Mouse (Mus musculus) kidney, postnatal 10 days (tissue): Measurements from ENCODE around the gene Klf12.

Experiments used
- DNase-seq: peaks from one replicate; pipeline ENCODE4 v3.0.0; 2021; ENCODE audit warnings: mixed read lengths

Gene Klf12

GRCm38 (mm10) chr14:100284119-100284860, at the start of gene Klf12:
Gene Klf12 (minus strand): TSS chr14:100284679.
- DNase-seq, result peak; percentile 91

DNA sequence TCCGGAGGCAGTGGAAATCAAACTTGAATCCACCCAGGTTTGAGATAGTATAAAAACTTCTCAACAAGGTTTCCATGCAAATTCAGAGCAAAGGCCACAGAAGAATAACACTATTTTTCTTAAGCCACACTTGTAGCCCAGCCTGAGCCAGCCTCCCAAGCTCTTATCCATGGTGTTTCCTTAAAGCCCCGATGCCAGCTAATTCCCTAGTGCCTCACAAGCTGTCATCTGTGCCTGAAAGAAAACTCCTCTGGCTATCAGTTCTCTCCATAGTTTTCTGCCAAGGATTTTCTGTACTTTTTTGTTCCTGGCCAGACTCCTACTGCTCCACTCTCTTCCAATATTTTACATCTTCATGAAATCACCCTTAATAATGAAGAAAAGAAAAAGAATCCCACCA, 48.9 kb upstream of the Klf12 start:
- DNase-seq, result no peak

- no peak for DNase-seq
Measured at GRCm38 (mm10) chr14:100328602-100329276, 44.3 kb upstream of the Klf12 start.

DNA sequence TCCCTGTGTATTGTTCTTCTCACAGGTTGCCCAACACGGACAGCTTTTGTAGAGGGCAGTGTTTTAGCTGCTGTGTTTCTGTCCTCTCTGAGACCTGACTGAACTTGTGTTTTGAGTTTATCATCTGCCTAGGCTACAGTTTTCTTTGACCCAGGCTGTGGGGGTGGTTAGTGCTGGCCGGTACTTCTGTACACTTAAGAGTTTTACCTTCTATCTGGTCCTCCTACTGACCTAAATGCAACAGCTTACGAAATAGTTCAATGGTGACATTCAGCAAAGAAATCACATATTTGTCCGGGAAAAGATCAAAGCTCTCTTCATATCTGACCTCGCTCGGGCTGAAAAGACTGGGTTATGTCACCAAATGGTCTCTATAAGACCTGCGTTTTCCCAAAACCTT, 39.8 kb upstream of the Klf12 start:
- DNase-seq, result no peak

DNA sequence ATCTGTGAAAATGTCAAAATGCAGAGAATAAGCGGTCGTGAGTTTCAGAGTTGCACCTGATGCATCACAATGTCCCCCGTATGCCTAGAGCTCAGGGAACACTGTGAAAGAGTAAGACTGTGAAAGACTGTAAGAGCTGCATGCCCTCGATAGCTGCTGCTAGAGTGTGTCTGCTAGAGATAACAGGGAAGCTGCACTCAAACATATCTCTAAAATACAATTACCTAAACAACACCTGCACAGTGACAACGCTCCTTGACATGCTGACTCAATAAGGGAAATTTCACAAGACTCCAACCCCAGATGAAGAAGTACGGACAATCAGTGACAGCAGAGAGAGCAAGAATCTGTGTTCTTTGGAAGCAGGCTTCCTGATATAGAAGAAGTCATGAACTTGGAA, 37.5 kb upstream of the Klf12 start:
- DNase-seq, result no peak

- no peak for DNase-seq
Measured at GRCm38 (mm10) chr14:100316780-100317179, 32.3 kb upstream of the Klf12 start.

DNA sequence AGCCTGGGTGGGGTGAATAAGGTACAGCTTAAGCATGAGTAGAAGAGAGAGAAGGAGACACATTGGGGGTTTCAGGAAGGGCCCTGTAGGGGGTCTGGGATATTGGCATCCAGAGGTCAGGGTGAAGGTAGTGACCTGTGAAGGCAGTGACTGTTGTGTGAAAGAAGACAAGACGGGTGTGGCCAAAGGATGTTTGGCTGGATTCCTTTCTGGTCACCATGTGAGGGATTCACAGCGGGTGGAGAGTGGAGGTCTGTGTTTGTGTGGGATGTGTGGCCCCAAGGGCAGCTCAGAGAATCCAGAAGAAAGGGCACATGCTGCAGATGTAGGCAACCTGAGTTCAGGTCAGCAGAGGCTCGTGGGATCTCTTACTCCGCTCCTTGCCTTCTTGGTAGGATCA, 29.6 kb upstream of the Klf12 start:
- no peak for DNase-seq

- DNase-seq, result no peak
Measured at GRCm38 (mm10) chr14:100300905-100301304, 16.4 kb upstream of the Klf12 start.

DNA sequence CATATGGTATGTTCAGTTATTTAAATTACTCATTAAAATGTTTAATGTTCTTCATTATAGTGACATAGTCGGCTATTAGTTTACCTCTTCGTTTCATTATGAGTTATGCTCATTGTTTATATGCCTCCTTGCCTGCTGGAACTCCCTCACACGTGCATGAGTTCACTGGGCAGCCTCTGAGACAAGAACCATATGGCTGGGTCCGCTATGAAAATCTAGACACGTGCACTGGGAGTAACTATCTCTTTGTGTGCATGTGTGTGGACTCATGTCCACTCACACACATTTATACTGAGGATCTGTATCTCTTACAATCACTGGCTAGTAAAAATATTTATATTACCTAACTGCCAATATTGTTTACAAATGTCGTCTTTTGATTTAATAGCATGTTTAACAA, 14.4 kb upstream of the Klf12 start:
- DNase-seq, result no peak

DNA sequence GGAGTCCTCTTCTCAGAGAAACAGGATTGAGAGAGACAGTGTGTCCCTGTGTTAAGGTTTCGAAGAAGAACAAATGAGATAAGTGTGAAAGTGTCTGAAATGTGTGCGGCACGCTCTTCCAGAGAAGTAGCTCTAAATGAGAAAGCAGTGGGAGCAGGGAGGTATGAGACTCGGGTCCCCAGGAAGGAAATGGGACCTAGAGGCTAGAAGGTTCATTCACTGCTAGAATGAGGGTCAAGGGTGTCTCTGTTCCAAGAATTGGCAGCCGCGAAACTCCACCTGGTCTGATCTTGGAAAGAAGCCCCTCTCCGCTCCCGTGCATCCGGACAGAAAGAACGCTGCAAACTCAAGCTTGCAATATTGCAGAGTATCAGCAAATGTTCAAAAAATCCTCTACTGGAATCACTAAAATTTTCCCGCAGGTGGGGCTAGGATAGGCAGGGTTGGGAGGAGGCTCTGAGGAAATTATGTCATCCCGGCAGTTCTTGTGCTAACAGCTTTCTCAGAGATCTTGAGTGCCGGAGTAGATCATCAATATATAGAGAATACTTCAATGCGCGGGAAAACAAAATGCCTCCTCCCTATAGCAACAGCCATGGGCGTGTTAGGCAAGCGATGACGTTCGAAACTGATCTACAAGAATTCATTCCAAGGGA, 2.2 kb upstream of the Klf12 start:
- DNase-seq, result peak; percentile 17

DNA sequence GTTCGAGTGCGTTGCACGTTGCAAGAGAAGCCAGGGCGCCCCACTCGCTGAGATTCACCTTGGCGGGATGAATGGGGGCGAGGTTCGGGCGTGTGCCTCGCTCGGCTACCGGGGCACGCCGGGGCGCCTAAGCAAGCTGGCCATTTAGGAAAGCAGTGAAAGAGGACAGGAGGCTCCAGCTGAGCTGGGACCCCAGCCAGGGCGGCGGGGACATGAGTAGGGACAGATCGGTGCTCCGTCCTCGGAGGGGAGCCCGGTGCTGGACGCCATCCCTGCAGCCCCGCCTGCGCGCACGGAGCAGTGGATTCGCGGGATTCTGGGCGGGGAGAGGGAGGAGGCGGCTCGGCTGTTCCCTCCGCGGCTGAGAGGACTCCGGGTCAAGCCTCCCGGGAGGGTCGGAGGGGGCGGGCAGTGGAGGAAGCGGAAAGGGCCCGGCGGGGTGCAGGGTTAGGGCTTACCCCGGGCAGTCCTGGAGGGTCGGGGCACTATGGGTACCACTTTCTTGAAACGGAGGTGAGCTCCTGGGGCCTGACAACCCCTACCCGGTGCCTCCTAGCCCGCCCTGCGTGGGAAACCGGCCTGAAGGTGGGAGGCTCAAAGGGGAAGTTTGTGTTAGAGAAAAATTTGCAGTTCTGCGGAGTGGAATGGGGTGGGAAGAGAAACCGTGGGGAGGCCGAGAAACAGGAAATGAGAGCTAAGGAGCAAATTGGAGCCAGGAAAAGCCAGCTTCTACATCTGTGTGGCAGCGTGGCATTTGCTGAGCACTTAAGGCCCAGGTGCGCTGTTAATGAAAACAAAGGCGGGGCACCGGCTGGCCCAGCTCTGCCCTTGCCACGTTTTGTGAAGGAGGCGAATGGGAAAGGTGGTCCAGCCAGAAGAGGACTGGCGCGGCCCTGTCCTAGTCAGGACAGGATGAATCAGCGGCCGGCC, 1.4 kb upstream of the Klf12 start:
- peak; percentile 86 for DNase-seq

- DNase-seq, result peak; percentile 86
Measured at GRCm38 (mm10) chr14:100284861-100285655, 579 bp upstream of the Klf12 start.

DNA sequence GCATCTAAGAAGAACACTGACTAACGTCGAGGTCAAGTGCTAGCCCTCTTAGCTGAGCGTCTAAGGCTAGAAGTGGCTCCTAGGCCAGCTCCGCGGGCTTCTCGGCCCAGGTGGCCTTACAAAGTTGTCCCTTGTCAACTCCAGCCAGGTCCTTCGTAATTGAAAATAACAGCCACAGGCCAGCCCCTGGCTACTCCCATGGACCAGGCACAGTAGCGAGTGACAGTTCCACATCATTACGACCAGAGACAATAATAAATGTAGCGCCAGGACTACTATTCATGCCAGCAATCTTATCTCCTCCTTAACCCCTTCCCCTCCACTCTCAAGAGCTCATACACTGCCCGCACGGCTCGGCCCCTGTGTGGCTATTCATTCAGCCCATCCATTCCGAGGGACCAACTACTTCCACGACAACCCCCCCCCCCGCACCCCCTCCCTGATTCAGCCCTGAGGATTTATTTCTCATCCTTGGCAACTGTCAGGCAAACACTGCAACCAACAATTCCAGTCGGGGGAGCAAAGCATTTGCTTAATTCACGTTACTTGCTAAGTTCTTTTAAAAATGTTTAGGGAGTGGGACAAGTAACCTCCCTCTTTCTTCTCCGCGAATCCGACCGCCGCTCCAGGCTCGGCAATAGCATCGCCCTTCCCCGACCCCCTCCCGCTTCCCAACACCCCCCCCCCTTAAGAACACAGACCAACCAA, 914 bp downstream of the Klf12 start:
- DNase-seq, result peak; percentile 51

DNA sequence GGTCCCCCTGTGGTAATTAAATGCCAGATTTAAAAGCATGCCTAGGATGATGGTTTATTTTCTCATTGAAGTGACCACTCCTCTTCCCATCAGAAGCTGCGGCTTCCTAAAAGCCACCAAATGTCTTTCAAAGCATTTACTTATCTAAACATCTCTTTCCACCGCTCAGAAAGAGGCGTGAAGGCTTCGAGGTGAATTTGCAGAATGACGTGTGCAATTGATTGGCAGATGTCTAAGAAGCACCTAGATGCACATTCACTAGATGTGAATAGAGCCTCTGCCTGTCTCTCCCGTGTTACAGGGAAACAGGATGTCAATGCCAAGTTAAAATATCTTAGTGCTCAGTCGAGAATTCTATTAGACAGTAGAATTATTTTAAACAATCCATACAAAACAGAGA, 1.8 kb downstream of the Klf12 start:
- no peak for DNase-seq

GRCm38 (mm10) chr14:100281734-100282133, 2.7 kb downstream of the Klf12 start:
- DNase-seq, result peak; percentile 30

DNA sequence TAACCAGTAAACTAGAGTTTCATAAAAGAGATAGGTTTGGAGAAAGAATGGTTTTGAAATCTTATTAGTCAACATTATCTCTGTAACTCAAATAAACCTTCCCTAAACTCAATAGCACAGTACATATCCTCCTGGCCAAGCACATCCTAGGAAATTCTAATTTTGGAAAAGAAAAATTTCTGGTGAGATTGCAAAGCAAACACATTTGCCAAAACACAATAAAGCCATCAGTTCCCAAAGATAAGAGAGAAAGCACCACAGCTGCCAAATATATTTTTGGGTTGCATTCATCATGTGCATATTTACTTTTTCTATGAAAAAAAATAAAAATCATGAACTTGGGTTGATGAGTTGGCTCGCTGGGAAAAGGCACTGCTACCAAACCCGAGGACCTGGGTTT, 10.3 kb downstream of the Klf12 start:
- no peak for DNase-seq

GRCm38 (mm10) chr14:100260531-100260930, 23.9 kb downstream of the Klf12 start:
- peak; percentile 40 for DNase-seq

DNA sequence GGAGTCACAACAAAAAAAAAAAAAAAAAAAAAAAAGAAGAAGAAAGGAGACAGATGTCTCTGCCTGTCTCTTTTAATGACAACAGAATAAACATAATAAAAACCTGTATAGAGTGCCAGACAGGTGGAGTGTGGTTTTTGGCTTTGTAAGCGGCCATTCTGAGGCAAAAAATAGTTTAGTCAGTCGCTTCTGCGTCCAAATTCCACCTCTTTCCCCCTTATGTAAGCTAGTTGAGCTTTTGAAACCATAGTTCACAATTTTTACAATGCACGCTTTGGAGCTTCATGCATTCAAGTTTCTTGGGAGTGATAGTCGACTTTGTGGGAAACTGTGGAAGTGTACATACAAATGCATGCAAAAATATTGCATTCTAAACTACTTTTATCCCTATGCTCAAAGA, 41.4 kb downstream of the Klf12 start:
- no peak for DNase-seq

GRCm38 (mm10) chr14:100239874-100240273, 44.6 kb downstream of the Klf12 start:
- DNase-seq, result no peak

DNA sequence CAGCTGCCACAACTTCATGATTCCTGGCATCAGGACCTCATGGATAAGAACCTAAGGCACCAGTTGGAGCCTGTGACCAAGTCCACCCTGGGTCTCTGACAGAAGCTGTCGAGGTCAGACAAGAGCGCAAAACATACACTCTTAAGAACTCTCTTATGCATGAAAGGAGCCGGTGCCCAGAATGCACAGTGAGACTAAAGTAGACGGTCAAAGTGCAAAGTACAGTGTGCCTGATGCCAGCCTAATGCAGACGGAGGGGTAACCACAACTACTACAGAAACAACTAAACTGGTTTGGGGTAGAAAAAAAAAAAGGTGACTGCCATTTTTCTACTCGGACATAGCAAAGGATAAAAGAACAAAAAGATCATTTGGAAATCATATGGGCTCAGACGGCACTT, 47.7 kb downstream of the Klf12 start:
- peak; percentile 50 for DNase-seq

DNA sequence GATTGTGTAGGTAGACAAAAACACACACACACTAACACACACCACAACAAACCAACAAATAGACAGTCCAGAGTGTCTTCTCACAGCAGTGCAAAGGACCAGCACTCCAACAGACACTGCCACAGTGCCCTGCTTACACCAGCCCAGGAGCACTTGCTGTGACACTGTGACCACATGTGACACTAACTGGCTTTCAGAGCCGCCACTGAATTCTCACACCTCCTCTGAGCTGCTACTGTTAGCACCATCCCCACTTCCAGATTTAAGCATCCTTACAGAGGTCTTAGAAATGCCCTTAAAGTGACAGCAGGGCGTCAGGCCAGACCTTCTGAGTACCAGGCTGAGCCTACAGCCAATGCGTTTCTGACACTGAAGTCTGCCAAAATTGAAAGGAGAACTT, 48.7 kb downstream of the Klf12 start:
- no peak for DNase-seq
